Mouse (Mus musculus) G1E (cell line): ENCODE measurements around the gene Kmt5b.

ENCODE experiments used
- CTCF ChIP-seq: IDR thresholded peaks from 2 replicates; pipeline ENCODE4 v1.5.1; 2012; ENCODE audit warnings: low read depth, low read length, inconsistent platforms, mixed read lengths
- GATA1 ChIP-seq: IDR thresholded peaks from 2 replicates; pipeline ENCODE4 v1.6.1; 2012; ENCODE audit warnings: borderline replicate concordance, low read length, inconsistent platforms, mixed read lengths
- POLR2AphosphoS5 ChIP-seq: IDR thresholded peaks from 2 replicates; pipeline ENCODE4 v1.6.1; 2012; ENCODE audit warnings: low read depth, low read length, inconsistent platforms; ENCODE audit not compliant: insufficient replicate concordance
- TAL1 ChIP-seq: conservative IDR thresholded peaks from 2 replicates; pipeline ENCODE4 v1.6.1; 2012; ENCODE audit warnings: low read depth, low read length, inconsistent platforms, mixed read lengths

GRCm38 (mm10) chr19:3855091-3855490 lies 87.9 kb downstream of the Kmt5b start:
- TF ChIP-seq CTCF (no peak), GATA1 (no peak), TAL1 (no peak), POLR2AphosphoS5 (no peak)
